Mouse (Mus musculus) lung, adult 2 months (tissue): ENCODE results near the gene Gabpb1. TPM values are rescaled to one million over a fixed set of nuclear protein-coding genes. Genes with fewer than 3 reads are reported as not detected.

Experiments
- DNase-seq: peaks from one replicate; pipeline ENCODE4 v3.0.0; 2022
- H3K4me1 ChIP-seq: fragments of 200-500 bp; 2 replicates; pipeline ENCODE4 v1.6.1; 2011; ENCODE audit warnings: low read length; ENCODE audit not compliant: control insufficient read depth, insufficient read depth
- H3K4me3 ChIP-seq: fragments of 200-500 bp; replicated peaks from 2 replicates; pipeline ENCODE3; 2011; ENCODE audit warnings: low read depth, mild to moderate bottlenecking, control low read depth, low read length; ENCODE audit errors: extremely low read depth
- CTCF ChIP-seq: fragments of 200-500 bp; IDR thresholded peaks from 2 replicates; pipeline ENCODE4 v1.5.1; 2011; ENCODE audit warnings: mild to moderate bottlenecking, low read length, control low read depth; ENCODE audit not compliant: insufficient read depth
- POLR2A ChIP-seq: fragments of 200-500 bp; IDR thresholded peaks from 2 replicates; pipeline ENCODE4 v1.6.1; 2011; ENCODE audit warnings: low read depth, mild to moderate bottlenecking, control low read depth, low read length, borderline replicate concordance; ENCODE audit errors: extremely low read depth
- WGBS: fragments of 180-500 bp; shearing (Covaris S2); methylation state at CpG from one replicate; pipeline ENCODE4 v1.1.7; 2018; 5-methylcytosine and 5-hydroxymethylcytosine counted together
- polyA plus RNA-seq: library from polyadenylated mRNA; depleted of rRNA; stranded (reverse); fragments of >200 nt; gene quantifications from 2 replicates; pipeline ENCODE4 v1.2.3, GENCODE M21; 2012

Gene Gabpb1
- polyA plus RNA-seq, 1 experiment = 11.6 TPM

- Histone ChIP-seq H3K4me1 (peaks cover 4% of the 10 kb centered on the region), H3K4me3 (no peak overlapping the region)
- no peak for DNase-seq
- TF ChIP-seq CTCF = no peak
- no peak for TF ChIP-seq POLR2A
- 79% methylated on average over 3 of the region's 3 CpGs for WGBS
Measured at GRCm38 (mm10) chr2:126647762-126648161, 28.4 kb downstream of the Gabpb1 start.

DNA sequence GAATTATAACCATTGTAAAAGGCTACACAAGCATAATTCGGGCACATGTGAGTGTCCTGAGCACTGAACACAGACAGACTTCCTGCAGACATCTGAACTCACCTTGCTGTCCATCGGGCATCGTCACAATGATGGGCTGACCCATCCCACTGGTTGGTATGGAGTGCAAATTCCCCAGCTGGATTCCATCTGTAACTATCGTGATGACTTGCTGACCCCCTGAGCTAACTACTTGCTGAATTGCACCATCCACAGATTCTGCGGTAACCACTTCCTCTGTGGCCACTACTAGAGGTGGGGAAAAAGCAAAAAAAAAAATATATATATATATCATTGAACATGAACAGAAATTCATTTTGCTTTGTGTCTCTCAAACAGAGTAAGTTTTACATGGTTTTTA, 29.7 kb downstream of the Gabpb1 start:
- 84% methylated on average over 5 of the region's 5 CpGs for WGBS
- no peak overlapping the region for H3K4me3 ChIP-seq

GRCm38 (mm10) chr2:126644768-126645167, 31.4 kb downstream of the Gabpb1 start:
- TF ChIP-seq POLR2A (no peak), CTCF (no peak)
- no peak for DNase-seq
- WGBS = 87% methylated on average over 1 of the region's 1 CpGs
- Histone ChIP-seq H3K4me3 (no peak overlapping the region), H3K4me1 (peaks cover 4% of the 10 kb centered on the region)

More for the DNA sequence above, 29.7 kb downstream of the Gabpb1 start:
- peaks cover 4% of the 10 kb centered on the region for H3K4me1 ChIP-seq
- DNase-seq = no peak
- no peak for TF ChIP-seq POLR2A
- no peak for TF ChIP-seq CTCF

- no peak for DNase-seq
- no peak overlapping the region for H3K4me3 ChIP-seq
- WGBS = 81% methylated on average over 2 of the region's 2 CpGs
- peaks cover 3% of the 10 kb centered on the region for H3K4me1 ChIP-seq
- no peak for TF ChIP-seq CTCF
- TF ChIP-seq POLR2A = no peak
Measured at GRCm38 (mm10) chr2:126640298-126640697, 35.8 kb downstream of the Gabpb1 start.

DNA sequence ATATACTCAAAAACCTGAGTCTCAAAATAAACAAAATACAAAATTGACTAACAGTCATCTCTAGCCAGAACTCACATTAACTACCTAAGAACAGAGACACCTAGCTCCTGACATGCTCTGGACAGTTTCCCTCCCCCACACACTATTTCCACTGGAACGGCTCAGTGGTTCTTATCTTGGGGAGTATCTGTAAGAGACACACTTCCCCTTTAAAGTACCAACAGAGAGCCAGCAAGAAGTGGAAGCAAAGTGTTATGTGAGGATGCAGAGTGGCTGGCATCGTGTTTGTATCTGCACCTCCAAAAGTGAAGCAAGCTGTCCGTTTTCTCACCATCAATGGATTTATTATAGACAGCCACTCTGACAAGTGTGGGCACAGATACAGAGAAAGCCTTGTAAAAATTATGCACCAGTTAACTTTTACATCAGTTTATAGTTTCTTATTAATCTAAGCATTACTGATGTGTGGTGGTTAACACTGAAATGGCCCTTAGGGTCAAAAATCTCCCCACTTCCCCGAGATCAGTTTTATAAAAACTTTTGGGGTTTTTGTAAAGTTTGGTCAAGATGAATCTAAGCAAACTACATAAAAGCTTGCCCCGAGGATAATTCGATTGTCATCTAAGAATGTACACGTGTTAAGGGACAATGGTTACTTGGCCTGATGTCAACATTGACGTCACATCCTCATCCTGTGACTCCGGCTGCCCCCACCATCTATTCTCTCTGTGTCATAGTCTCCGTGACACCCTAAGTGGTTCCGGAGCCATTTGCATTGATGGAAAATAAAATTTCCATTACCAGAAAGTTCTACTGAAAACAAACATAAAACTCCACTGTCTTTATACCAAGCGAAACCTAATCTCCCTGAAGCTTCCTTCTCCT, 40.0 kb downstream of the Gabpb1 start:
- DNase-seq = no peak
- Histone ChIP-seq H3K4me1 (no peaks in the 10 kb centered on the region), H3K4me3 (no peak overlapping the region)
- TF ChIP-seq CTCF = no peak
- no peak for TF ChIP-seq POLR2A
- whole genome bisulfite sequencing = 38% methylated on average over 12 of the region's 12 CpGs

GRCm38 (mm10) chr2:126633165-126633564, 43.0 kb downstream of the Gabpb1 start:
- H3K4me1 ChIP-seq = no peaks in the 10 kb centered on the region
- no peak overlapping the region for H3K4me3 ChIP-seq
- 88% methylated on average over 2 of the region's 2 CpGs for WGBS
- no peak for DNase-seq
- TF ChIP-seq CTCF (no peak), POLR2A (no peak)

DNA sequence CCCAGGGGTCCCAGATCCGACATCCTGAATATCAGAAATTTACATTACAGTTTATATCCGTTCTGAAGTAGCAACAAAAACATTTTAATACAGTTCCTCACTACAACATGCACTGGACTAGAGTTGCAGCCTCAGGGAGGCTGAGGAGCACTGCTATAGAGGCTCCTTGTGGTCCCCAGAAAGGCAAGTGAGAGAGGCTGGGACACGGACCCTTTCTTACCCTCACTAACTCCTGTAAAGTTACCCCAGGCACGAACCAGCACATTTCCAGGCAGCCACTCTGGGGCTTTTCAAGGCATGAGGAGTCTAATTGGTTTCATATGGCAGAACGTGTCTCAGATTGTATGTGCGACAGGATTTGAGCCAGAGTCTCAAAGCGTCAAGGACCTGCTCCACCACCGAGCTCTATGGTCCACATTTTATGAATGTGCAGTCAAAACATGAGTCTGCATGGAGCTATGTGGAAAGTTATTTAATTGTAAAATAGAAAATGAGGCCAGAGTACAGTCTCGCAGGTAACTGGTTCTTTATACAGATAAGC, 47.6 kb downstream of the Gabpb1 start:
- TF ChIP-seq CTCF = no peak
- no peak for TF ChIP-seq POLR2A
- WGBS = 85% methylated on average over 9 of the region's 9 CpGs
- no peaks in the 10 kb centered on the region for H3K4me1 ChIP-seq
- no peak for DNase-seq
- no peak overlapping the region for H3K4me3 ChIP-seq

DNA sequence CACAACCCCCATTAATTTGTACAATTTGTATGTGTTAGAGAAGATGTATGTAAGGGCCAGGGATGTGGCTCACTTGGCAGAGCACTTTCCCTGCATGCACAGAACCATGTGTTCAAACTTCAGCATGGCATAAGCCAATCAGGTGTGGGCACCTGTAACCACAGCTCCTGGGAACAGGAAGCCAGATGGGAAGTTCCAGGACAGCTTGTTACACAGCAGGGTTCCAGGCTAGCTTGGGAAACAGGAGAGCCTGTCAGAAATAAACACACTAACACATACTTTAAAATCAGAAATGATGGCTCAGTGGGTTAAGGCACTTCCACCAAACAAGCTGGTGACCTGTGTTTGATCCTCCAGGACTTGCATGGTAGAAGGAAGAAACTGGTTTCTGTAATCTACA, 53.0 kb downstream of the Gabpb1 start:
- TF ChIP-seq CTCF (no peak), POLR2A (no peak)
- peaks cover 10% of the 10 kb centered on the region for H3K4me1 ChIP-seq
- H3K4me3 ChIP-seq = no peak overlapping the region
- DNase-seq = no peak

DNA sequence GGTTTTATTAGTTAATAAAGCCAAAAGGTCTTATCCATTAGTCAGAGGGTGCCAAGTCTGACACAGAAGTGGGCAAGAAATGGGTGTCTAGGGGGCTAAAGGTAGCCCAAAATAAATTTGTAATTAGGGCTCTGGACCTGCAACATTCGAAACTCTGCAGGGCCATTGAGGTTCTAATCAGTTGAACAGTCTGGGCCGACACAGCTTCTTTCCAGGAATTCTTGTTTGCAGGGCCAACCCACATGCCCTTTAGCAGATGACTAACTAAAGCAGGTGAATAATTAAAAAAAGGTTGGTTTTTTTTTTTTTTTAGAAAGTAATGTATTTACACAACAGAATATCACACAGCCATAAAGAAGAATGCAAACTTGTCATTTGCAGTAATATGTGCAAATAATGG, 53.7 kb downstream of the Gabpb1 start:
- Histone ChIP-seq H3K4me3 (no peak overlapping the region), H3K4me1 (peaks cover 10% of the 10 kb centered on the region)
- 76% methylated on average over 2 of the region's 2 CpGs for WGBS
- DNase-seq = no peak
- TF ChIP-seq POLR2A = no peak
- TF ChIP-seq CTCF = no peak

GRCm38 (mm10) chr2:126619249-126619704, 56.9 kb downstream of the Gabpb1 start, which contains the start of gene Hdc:
TSS of gene Hdc (minus strand) at chr2:126619299.
- Histone ChIP-seq H3K4me3 (peak within 1 kb of the TSS; percentile 28), H3K4me1 (peaks cover 10% of the 10 kb centered on the region)
- TF ChIP-seq CTCF (no peak), POLR2A (no peak)
- no peak for DNase-seq
- WGBS = 45% methylated on average over 14 of the region's 14 CpGs
